Mouse (Mus musculus): ENCODE measurements around the gene Aunip.

The Aunip gene

DNA sequence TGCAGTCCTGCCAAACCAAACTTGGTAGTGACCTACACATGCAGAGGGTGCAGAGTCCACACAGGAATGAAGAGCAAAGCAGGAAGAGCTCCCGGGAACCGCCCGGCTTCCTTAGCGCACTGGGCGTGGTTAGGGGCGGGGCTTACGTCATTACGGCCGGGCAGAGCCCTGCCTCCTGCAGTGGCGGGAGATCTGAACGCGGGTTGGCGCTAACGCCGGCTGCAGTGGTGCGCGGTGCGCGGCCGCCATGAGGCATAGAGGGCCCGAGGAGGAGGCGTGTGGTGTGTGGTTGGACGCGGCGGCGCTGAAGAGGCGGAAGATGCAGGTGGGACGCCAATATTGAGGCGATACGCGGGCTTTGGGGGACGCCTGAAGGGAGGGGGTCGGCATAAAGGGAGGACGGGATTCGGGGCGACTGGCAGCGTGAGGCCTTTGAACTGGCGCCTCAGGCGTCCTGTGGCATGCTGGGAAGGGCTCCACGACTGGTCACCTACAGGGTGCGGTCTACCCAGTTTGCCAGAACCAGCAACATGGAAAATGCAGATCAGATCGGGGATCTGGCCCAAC lies at the start of gene Aunip:
Gene Aunip (plus strand): TSS at position 155 of the 567 bp plus-strand sequence.
- DNase-seq: peak; percentile 89

- no peak for DNase-seq
These were observed 49.5 kb upstream of the Aunip start for GRCm38 (mm10) chr4:134461252-134461651.

GRCm38 (mm10) chr4:134465789-134466188 lies 45.0 kb upstream of the Aunip start:
- DNase-seq: peak; percentile 26

DNA sequence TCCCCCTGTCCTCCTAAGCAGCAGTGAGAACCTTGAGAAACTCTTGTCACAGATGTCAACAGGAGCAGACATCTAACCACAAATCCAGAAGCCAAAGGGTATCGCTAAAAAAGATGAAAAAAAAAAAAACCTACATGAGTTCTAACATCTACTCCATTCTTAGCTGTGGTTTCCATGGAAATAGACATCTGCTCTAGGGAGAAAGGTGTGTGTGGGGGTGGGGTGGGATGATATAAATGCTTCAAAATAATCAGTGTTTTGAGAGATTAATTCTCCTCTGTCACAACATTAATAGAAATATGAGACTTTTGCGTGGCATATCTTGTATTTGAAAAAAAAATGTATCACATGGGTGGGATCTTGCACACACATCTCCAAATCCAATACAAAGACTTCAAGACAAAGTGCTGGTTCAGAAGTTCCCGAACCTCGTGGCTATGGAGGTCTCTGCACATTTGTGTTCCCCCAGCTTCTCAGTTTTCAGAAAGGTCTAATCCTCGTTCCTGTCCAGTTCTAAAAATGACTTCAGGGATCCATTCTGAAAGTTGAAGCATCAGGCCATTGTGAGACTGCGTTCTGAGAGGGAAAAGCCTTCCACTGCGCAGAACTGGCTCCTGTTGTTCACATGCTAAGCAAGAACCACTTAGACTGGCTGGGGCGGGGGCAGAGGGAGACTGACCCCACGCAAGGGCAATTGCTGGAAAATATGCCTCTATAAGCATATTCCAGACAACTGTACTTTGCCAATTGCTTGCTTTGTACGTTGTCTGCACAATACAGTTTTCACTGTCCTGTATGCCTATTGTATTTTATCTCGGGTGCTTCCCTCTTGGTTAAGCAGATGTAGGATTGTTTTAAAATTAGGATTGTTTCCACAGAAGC lies 44.2 kb upstream of the Aunip start:
- DNase-seq: peak; percentile 16

DNA sequence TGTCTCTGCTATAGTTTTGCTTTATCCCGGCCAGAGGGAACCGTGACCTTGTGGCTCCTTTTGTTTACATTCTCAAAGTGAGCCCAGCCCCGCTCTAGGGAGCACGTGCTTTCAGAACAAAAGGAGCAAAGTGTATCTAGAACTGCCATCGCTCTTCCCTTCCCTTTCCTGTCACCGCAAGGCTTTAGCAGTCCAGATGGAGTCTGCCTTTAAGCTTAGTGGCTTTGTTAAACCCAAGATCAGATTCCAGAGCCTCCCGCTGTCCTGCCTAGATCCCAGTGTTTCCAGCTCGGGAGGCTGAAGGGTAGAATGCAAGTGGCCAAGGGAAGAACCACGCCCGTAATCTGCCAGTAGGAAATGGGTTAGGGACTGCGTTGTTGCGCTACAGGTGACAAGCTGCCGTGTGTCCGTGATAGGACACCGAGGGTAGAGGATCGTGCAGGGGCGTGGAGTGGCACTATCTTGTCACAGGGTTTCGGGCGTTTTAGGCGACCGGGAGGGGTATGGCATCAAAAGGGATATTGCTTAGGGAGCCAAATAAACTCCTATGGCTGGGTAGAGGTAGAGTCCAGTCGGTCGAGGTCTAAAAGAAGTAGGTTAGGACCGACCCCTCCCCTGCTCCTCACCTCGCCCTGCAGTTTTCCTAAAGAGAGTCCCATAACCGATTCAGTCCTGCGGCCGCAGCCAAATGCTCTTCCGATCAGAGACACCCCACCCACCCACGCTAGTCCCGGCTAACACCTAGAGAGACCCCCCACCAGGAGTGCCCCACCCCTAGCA lies 43.2 kb upstream of the Aunip start:
- peak; percentile 63 for DNase-seq

GRCm38 (mm10) chr4:134468215-134468575 lies 42.6 kb upstream of the Aunip start, which contains the start of gene Stmn1:
Gene Stmn1 (plus strand): TSS chr4:134468320.
- peak; percentile 95 for DNase-seq

GRCm38 (mm10) chr4:134468578-134469266 lies 42.1 kb upstream of the Aunip start:
- peak; percentile 99 for DNase-seq

DNA sequence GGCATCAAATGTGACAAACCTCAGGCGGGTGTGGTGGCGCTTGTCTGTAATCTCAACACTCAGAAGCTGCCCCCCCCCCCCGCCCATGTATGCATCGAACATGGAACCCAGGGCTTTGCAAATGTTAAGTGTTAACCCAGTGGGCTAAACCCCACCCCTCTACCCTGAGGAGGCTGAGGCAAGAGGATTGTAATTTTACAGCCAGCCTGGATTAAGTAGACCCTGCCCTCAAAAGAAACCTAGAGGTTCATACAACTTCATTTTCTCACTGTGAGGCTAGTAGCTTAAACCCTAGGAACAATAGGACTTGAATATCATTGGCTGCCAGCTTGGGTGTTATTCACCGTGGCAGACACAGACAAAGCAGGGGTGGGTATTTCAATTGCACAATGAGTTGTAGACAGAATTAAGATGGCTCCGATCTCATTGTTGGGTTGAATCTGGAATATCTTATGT lies 41.4 kb upstream of the Aunip start:
- DNase-seq: no peak

DNA sequence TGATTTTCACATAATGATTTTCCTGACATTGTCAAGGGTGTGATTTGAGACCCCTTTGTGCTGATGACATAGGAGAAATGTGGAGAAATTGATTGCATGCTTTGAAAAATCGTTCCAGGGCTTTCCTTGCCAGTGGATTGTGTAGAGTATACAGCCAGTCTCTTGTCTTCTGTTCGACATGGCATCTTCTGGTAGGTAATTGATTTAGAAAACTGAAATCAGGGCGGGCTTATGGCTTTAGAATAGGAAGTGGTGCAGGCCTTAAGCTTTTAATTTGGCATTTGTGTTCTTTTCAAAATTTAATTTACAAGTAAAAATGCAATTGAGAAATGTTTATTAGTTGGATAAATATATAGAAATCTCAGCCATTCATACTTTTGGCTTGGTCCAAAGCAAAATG lies 40.8 kb upstream of the Aunip start:
- no peak for DNase-seq

DNA sequence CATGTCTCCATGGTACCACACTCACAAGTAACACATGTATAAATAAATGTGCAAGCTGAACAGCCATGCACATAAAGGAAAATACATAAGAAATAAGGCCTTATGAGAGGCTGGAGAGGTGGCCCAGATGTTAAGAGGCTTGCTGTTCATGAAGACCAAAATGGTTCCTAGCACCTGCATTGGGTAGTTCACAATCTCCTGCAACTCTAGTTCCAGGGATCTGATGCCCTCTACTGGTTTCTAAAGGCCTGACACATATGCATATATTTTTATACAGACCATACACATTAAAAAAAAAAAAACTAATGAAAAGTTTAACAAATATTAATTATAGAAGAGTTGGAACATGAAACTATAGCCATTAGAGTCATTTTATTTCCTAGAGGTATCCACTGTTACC lies 39.3 kb upstream of the Aunip start:
- no peak for DNase-seq

GRCm38 (mm10) chr4:134473764-134474163 lies 37.0 kb upstream of the Aunip start:
- DNase-seq: no peak

GRCm38 (mm10) chr4:134474240-134474639 lies 36.6 kb upstream of the Aunip start:
- DNase-seq: no peak

DNA sequence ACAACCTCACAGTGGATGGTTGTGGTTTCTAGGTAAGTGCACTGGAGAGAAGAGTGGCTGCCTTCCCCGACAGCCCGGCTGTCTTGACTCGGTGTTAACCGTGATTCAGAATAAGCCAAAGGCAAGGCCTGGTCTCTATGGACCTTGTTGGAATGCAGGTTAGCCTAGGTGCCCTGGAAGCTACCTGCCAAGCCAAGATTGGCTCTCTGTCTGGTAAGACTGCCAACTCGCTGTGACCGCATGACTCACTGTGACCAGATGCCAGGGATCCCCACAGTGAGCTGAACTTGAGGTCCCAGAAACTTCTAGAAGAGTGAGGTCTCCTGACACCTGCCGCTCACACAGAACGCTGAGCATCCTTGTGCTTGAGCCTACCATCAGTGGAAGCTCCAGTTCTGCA lies 33.9 kb upstream of the Aunip start:
- no peak for DNase-seq

DNA sequence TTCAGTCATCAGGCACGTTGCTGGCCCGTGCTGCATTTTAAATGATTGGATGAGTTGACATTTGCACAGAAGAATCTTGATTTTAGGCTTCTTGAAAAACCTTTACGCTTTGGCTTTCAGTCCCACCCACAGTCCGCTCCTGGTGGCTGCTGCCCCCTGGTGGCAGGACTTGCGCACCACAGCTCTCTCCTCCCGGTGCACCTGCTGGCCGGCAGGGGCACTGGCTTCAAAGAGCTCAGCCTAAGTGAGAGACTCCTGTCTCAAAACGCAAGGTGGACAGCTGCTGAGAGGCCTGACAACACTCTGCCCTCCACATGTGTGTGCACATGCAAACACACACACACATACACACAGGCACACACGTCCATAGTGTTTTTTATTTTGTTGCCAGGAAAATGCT lies 32.8 kb upstream of the Aunip start:
- DNase-seq: peak; percentile 96

DNA sequence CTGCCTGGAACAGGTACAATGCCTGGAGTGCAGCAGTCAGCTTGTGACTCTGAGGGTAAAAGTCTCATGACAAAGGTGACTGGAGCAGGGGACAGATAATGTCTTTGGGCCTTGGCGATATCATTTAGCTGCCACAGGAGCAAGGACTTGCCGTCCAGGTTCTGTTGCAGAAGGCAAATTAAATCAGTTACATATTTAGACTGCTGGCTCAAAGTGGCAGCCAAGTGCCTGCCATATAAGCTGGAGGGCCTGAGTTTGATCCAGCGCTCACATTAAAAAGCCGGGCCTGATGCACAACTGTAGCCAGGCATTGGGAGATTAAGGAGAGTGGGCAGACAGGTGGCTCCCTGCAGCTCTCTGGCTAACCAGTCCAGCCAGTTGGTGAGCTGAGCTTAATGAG lies 31.0 kb upstream of the Aunip start:
- DNase-seq: no peak

DNA sequence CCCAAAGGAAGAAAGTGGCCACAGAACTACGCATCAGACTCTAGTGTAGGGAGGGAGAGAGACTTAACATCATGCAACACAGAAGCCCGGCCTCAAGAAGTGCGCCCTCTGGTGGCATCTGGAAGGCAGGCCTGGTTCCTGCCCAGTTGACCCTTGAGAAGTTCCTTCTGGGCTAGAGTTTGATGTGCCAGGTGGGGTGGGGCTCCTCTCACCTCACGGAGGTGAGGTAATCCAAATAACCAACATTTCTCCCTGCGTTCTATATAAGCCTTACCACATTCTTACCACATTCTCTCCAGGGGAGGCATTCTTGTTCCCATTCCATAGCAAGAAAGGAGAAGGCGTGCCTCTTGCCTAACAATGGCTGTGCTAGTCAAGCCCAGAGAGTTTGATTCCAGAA lies 29.9 kb upstream of the Aunip start:
- DNase-seq: peak; percentile 79

- no peak for DNase-seq
These were observed 29.5 kb upstream of the Aunip start for GRCm38 (mm10) chr4:134481270-134481669.

GRCm38 (mm10) chr4:134482442-134482841 lies 28.4 kb upstream of the Aunip start:
- no peak for DNase-seq

DNA sequence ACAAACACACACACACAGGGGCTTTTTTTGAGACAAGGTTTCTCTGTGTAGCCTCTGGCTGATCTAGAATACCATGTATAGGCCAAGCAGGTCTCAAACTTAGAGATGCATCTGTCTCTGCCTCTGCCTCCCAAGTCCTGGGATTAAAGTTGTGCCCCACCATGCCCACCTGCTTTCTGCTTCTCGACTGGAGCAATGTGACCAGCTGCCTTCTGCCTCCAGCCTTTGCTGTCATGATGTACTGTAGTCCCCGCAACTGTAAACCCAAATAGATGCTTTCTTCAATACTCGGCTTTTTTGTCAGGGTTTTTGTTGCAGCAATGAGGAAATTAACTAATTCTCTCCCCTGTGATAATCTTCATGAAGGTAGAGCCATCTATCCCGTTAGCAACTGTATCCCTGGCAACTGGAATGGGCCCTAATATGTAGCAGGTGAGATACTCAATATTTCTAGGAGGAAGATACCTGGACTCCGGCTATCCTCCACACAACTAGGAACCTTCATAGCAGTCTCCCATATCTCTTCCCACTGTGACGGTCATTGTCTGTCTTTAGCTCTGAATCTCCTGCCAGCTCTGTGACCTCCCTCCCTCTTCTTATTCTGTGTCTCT lies 27.6 kb upstream of the Aunip start:
- no peak for DNase-seq

- no peak for DNase-seq
These were observed 27.1 kb upstream of the Aunip start for GRCm38 (mm10) chr4:134483696-134484095.

- no peak for DNase-seq
These were observed 26.6 kb upstream of the Aunip start for GRCm38 (mm10) chr4:134484231-134484630.

GRCm38 (mm10) chr4:134485151-134485900 lies 25.5 kb upstream of the Aunip start:
- no peak for DNase-seq

Measured in thymus, postnatal 14 days (tissue).